Mouse (Mus musculus): ENCODE measurements around the gene Zmym3.
"Not testable (repeated sequence)": the region's sequence is repeated elsewhere in the genome, so short reads cannot be mapped to it uniquely, and the experiment has no call there.

Zmym3 gene

DNA sequence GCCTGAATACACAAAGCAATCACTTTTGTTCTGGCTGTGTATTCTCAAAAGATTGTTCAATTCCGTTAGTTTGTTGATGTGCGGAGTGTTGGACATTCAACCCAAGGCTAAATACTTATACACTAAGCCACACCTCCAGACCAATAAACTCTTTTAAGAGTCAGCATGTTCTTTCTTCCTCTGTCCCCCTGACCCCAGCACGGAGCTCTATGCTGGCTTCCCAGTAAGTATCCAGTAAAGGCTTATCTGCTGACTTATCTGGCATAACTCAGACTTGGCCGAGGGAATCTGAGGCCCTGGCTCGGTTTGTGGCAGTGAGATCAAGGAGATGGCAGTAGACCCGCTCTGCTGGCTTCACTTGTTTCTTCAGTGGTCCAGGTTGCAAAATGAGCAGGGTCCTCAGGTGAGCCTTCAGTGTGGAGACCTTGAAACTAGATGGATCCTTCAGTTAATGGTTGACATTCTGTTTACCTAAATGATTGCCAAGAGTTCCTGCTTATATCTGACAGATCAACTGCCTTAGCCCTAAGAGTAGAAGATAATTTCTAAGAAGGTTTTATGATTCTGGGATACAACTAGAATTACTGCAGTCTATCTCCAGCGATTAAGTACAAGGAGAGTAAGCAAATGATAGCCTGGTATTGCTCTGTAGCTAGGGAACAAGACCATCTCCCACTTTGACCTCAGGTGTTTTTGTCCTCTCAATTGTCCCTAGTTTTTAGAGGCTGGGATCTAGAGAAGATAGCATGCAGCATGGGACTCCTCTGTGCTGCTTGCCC lies 44.3 kb downstream of the Zmym3 start, which contains the start of gene Gjb1:
Gjb1 (plus strand) TSS at position 189 of the 779 bp plus-strand sequence.
- DNase-seq (ENCODE audit: extremely low spot score): no peak

DNA sequence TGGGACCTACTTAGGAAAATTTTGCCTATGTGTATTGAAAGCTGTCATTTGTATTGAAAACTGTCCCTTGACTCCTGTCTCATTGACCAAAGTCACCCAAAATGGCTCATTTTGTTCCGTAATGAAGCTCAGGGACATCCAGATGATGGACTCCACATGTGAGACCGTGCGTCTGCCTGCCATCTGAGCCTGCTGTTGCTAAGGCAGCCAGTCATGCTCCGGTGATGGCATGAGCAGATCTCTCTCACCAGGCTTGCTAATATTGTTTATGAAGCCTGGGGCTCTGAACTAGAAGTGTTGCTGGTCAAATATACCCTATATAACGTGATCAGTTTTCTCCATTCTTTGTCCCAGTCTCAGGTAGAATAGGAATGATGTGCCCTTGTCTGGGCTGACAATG lies 47.7 kb downstream of the Zmym3 start:
- no peak for DNase-seq (ENCODE audit: extremely low spot score)

DNA sequence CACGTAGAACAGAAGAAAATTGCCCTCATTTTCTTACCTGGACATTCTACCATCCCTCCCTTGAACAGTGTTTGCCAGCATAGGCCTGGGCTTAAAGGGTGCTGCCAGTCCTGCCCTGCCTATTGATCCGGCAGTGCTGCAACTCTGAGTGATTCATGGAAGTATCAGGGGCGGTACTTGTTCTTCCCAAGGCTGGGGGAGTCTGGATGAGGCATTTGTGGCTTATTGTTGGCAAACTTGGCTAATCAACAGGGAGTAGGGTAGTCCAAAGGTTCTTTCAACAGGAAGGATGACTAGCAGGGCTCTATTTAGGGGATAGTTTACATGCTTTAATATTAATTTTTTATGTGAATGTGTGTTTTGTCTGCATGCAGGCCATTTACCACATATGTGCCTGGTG lies 50.1 kb downstream of the Zmym3 start:
- no peak for DNase-seq (ENCODE audit: extremely low spot score)

DNA sequence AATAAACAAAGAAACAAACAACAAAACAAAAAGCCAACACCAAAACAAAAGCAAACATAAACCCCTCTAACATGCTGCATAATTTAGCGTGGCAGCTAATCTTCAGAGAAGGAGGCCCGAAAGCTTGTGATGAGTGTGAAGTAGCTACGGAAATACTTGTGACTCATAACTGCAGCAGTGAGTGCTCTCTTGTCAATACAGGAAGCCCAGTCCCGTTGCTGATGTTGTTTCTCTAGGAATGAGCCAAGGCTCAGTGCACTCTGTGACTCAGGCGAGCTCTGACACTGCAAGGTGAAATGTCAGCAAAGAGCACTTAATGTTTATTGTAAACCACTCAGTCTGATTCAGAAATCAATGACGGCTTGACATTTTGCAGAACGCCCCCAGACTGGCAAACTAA lies 51.6 kb downstream of the Zmym3 start:
- DNase-seq (ENCODE audit: extremely low spot score): no peak

DNA sequence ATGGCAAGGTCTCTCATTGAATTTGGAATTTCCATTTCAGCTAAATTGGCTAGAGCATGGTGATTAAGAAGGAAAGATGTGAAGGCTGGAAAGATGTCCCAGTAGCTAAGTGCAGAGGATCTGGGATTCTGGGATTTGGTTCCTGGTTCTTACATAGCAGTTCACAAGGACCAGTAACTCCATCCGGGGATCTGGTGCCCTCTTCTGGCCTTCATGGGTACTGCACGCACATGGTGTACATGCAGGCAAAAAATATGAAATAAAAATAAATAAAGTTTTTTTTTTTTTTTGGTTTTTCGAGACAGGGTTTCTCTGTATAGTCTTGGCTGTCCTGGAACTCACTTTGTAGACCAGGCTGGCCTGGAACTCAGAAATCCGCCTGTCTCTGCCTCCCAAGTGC lies 61.7 kb downstream of the Zmym3 start:
- DNase-seq (ENCODE audit: extremely low spot score): not testable (repeated sequence)

All from embryo, embryonic 9.5 days (tissue).